Mouse (Mus musculus) v-Abl transformed pro-B cells (cell line): ENCODE measurements around the gene A730049H05Rik.

Experiments
- in situ Hi-C, 2 experiments: fragments of 400-800 bp; cut with MboI; formaldehyde crosslinking; loops; one replicate each; pipeline ENCODE4 v1.15.1; 2025; ENCODE audit not compliant: unreplicated experiment in 2 of 2

A730049H05Rik gene

DNA sequence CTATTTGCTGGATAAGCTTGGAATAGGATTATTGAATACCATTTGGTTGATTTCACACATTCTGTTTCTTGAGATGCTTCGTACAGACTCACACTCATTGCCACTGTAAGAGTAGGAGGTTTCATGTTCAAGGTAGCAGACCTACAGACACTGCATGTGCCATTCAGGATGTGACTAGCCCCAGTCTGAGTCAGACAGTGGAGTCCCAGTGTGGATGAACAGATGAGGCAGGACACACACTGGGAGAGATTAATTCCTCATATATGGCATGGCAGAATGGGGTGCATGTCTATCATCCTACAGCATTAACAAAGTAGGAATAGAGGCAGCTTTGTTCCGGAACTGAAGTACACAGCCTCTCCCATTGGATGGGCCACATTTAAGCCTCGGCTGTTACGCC lies 61.0 kb downstream of the A730049H05Rik start:
- in situ Hi-C loops: no loop called here

DNA sequence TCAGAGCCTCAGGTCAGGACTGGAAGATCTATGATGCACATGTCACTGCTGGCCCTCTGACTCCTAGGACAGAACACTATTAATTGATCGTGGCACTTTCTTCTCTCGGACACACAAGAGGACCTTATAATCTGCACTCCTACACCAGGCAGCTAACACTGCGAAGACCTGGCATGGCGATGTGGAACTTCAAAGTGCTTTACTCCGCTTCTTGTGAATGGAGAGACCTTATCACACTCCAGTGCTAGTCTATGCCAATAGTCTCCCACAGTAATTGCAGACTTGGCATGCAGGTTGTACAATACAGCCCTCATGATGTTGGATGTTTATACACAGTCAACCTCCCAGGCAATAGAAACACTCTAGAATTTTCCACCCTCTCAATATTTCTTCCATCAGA lies 62.5 kb downstream of the A730049H05Rik start:
- in situ Hi-C loops: no loop called here

DNA sequence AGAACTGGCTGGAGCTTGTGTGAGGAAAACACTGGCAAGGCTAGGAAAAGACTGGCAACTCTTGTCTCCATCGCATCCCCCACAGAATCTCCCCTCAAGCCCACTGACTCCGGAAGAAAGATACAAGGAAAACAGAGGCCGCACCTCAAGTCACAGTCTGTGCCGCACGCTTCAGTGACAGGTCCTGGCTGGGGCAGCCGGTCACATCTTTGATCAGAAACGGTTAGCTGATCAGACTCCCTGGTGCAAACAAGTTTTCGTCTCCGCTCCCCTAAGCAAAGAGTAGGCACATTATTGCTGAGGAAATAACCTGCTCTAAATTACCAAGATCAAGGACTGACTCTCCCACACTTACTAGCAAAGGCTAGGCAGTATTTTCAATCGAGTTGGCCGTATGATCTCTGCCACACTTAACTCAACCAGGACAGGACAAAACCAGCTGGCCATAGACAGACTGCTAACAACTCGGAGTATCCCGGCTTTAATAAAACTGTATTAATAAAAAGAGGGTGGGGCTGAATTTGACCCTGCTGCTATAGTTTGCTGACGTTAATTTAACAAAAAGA lies 63.5 kb downstream of the A730049H05Rik start:
- in situ Hi-C loops: no loop called here

DNA sequence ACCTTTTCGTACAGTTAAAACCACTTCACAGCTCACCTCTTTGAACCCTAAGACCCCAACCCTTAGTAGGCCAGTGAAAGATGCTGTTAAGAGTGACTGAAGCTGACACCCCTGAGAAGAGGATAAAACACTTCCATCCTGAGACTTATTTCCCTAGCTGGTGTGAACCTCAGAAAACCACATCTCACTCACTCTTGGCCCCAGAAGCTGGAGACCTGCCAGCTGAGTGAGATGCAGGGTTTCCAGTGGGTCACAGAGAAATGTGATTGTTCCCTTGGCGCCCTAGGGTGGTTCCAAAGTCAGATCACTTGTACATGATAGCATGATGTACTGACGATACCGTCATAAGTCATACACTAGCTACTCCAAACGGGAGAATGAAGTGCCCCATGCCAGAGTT lies 66.2 kb downstream of the A730049H05Rik start:
- in situ Hi-C loops: no loop called here

DNA sequence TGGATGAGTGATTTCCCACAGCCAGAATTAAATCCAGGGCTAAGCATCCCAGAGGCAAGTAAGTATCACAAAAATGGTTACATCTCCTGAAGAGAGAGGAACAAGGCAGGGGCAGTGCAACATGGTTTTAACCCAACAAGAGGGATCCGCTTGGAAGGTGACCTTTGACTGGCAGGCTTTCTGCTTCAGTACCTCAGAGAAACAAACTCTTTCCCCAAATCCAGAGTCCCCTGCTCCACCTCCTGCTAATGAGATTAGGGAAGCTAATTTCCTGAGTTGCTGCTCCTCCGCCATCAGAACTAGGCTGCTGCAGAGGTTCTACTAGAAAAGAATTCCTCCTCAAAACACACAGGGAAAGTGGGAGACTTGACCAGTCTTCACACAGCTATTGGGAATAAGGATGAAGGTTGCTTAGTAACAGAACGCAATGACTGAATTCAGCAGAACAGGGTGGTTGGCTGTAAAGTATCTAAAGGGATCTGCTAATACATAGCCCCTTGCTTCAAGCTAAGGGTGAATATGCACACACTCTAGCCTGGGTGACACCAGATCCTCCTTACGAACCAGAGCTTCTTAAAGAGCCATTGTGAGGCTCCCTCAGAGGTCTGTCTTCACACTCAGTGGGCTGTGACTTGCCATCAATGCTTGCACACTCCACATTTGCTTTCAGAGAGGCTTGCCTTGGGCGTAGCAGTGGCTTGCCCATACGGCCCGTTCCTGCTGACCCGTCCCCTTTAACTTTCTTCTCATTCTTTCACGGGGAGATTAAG lies 67.0 kb downstream of the A730049H05Rik start:
- in situ Hi-C loops: no loop called here

DNA sequence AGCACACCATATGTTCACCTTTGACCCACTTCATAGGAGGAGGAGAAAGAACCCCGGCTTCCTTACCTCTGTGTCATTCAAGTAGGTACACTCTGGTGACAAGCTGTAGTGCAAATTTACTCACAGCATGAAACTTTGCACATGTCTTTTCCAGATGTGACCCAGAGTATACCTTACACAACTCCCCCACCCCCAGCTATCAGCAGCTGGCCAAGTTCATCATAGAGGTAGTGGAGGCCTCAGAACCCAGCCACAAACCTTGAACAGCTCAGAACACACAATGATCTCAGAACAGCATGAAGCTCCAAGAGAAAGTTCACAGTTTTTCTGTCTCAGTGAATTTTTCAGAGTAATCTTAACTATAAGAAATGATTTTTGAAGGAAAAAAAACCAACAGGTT lies 75.3 kb downstream of the A730049H05Rik start:
- in situ Hi-C loops: no loop called here
